Mouse (Mus musculus) c-Kit-positive CD71-negative TER-119-negative erythroid progenitor cells, embryonic 14.5 days (primary cell): ENCODE measurements around the gene Pwp2.

Experiments
- DNase-seq: peaks from one replicate; pipeline ENCODE4 v3.0.0-alpha.2; 2013; ENCODE audit warnings: low read depth

The Pwp2 gene

DNA sequence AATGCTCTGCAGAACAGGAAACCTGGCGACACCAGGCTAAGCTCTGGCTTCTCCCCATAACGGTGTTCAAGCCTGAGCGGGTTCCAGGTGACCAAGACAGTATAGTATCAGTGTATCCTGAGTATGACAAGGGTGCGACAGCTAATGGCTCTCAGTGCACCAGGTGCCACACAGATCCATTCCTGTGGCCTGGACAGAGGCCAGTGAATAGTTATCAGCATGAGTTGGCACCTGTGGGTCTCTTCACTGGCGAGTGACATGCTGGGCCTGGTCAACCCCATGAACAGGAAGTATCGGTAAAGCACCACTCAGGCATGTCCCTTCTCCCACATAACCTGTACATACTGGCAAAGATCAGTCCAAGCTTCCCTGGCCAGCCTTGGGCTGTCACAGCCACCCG, 13.9 kb downstream of the Pwp2 start:
- no peak for DNase-seq

DNA sequence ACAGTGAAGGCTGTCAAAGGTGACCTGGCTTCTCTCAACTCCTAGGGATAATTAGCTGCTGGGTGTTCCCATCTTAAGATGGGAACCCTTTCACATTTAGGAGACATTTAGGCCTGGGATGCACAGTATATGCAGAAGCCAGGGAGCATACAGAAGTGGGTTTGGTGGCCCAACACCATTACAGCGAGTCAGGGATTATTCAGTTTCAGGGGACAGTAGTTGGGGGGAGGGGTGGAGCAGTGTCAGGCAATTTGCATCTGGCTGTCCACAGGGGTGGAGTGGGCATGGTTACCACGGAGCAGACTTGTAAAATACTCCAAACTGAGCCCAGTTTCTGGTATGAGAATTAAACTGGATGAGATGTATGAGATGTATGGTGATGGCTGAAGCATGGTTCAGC, 14.5 kb downstream of the Pwp2 start:
- no peak for DNase-seq

DNA sequence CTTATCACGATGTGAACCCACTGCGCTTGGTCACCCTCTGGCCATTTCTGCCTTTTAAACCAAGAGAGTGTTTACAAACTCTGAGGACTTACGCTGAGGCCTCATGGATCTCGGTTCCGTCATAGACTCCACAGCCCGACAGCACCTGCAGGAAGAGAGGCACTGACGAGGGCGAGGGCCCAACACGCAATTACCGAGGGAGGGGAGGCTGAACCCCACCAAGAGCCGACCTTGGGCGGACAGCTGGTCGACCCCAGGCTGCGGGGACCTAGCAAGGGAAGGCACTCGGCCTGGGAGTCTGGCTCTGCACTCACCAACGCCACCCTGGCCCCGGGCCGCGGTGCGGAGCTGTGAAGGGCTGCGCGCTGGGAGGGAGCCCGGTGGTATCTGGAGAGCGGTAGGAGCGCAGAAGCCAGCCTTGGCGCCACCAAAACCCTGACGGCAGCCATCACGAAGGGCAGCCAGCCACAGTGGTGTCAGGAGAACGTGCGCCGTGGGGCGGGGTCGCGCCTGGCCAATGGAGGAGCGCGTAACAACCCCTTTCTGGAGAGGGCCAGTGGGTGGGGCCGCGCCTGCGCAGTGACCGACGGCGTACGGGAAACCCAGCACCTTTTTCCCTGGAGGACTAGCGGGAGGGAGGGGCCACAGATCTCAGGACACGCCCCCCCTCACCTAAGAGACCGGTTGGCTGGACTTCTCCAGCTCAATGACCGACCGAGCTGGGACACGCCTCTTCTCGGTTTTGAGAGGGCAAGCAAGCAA, 15.5 kb downstream of the Pwp2 start, which contains the start of gene D10Jhu81e:
Gene D10Jhu81e (minus strand): TSS at position 502 of the 762 bp plus-strand sequence.
- peak; percentile 96 for DNase-seq

DNA sequence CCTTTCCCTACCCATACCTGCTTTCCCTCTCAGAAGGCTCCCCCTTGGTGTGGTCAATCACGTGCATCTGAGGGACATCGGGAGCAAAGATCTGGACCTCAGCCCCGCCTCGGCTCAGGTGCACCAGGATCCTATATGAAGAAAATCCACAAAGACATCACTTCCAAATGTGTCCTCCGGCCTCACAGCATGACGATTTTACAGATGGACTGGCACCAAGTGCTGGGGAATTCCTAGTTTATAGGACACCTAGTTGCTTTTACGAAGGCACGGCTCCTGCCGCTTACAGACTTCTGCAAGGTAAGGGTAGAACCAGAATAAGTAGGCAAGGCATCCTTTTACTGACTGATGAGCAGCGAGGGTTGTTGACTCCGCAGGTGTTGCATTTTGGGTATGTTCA, 16.2 kb downstream of the Pwp2 start:
- no peak for DNase-seq

DNA sequence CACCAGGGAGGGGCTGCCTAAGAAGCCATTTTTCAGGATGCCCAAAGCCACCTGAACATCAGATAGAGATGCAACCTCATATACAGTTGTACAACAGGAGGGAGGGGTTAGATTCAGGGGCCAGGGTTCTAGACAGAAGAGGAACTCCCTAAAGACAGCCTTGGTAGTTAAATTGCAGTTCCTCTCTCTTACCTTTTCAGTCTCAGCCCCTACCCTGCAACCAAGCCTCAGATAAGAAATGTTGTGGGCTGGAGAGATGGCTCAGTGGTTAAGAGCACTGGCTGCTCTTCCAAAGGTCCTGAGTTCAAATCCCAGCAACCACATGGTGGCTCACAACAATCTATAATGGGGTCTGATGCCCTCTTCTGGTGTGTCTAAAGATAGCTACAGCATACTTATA, 17.2 kb downstream of the Pwp2 start:
- DNase-seq: no peak

DNA sequence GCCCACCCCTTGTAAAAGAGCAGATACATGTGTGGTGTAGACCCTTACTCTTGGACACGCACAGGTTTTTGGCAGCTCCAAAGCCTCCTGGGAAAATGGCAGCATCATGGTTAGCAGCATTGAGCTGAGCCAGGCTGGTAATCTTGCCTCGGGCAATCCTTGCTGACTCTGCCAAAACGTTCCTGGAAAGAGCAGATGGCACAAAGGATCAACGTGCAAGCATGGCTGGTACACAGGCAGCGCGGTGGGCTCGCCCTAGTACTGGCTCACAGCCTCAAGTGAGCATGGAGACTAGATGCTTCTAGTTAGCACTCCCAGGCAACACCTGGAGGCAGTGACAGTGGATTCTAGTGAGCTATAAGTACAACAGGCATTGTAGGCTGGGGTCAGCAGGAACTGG, 17.6 kb downstream of the Pwp2 start:
- no peak for DNase-seq

DNA sequence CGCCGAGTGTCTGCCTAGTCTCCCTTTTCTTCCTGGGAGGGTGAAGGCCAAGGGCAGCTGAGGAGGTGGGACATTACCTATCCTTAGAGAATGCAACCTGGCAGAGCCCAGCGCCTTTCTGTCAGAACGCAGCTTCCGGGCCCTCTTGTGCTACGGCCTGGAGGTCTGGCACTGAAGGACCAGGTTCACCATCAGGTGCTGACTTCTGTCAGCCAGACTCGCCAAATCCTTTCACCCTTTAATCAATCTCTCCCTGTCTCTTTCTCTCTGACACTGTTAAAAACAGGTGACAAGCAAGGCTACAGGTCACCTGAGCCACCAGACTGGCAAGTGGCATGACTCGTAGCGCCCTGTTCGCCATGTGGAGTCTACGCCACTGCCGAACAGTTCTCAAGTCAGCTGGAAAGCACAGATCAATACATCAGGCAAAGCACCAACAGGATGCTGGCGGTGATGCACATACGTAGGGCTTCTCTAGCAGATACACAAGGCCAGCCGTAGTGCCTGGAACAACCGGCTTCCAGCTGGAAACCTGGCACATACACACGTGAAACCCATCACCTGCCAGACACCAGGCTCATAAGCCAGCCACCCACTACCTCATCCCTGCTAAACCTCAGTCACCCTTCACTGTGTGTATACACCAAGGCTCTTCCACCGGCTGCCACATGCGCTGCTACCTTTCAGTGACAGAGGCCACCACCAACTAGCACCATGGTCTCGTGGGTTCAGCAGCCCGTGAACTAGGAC, 19.5 kb downstream of the Pwp2 start:
- DNase-seq: no peak

DNA sequence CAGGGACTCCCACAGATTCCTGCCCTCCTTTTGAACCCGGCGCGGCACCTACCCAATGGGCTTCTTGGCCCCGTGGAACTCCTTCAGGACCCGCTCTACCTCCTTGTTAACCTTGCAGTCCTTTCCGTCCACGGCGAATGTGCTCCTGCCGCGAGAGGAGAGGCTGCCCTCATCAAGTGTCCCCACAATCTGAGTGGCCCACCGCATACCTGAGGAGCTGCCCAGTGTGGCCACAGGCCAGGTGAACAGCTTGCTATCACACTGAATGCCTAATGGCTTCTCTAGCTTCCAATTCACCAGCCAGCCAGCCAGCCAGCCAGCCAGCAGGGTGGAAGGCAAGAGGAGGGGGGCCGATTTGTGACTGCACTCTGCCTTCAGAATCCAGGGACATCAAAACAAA, 20.2 kb downstream of the Pwp2 start:
- no peak for DNase-seq

DNA sequence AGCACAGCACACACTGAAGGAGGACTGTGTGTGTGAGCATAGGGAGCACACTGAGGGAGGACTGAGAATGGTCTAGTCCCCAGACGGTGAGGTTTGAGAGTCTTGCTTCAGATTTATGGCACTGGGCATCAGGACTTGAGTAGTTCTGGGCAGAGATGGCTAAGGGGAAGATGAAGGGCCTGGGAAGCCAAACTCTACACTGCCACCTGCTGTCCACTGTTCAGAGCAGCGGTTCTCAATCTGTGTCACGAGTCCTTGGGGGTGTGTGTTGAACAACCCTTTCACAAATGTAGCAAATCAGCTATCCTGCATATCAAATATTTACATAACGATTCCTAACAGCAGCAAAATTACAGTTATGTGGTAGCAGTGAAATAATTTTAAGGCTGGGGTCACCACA, 21.0 kb downstream of the Pwp2 start:
- DNase-seq: peak; percentile 63

DNA sequence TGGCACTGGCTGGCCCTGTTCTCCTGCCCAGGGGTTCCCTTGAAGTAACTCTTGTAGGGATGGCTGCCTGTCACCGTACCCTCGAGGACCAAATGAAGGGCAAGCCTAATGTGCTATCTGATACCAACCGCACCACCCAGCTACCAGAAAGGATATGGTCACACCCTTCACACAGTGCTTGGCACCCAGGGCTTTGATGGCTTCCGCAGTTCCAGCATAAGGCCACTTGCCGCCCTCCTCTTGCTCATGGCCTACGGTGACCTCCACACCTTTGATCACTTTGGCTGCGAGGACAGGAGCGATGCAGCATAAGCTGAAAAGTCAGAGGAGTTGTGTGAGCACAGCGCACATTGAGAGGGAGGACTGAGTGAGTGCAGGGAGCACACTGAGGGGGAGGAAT, 21.7 kb downstream of the Pwp2 start:
- DNase-seq: no peak

DNA sequence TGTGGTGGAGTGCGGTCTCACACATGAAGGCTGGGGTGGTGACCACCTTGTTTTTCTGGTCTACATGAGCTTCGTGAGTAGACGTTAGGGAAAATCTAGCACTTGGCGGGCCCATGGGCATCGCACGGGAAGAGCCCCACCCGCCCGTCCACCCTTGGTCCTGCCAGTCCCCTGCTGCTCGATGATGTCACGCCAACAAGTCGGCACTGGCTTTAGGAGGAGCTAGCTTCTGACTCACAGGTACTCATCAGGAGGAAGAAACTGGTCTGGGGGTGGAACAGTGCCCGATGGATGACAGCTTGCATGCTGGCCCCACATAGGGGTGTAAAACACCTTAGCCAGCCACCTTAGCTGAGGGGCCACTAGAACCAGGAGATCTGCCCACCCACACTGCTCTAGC, 22.3 kb downstream of the Pwp2 start:
- no peak for DNase-seq

DNA sequence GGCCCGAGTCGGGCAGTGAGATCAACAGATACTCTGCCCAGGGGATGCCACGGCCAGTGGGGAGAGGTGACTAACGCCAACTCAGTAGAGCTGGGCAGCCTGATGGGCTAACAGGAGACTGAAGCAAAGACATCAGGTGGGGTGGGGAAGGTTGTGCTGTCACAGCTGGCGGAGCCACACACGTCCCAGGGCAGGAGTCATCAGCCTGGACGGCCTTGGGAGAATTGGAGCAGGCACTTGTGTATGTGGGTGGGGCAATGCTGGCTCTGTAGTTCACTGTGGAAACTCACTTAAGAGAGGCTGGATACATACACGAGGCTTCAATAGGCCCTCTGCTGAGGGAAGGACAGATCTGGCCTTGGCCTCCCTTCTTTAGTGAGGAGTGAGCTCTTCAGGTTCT, 23.9 kb downstream of the Pwp2 start:
- DNase-seq: no peak

DNA sequence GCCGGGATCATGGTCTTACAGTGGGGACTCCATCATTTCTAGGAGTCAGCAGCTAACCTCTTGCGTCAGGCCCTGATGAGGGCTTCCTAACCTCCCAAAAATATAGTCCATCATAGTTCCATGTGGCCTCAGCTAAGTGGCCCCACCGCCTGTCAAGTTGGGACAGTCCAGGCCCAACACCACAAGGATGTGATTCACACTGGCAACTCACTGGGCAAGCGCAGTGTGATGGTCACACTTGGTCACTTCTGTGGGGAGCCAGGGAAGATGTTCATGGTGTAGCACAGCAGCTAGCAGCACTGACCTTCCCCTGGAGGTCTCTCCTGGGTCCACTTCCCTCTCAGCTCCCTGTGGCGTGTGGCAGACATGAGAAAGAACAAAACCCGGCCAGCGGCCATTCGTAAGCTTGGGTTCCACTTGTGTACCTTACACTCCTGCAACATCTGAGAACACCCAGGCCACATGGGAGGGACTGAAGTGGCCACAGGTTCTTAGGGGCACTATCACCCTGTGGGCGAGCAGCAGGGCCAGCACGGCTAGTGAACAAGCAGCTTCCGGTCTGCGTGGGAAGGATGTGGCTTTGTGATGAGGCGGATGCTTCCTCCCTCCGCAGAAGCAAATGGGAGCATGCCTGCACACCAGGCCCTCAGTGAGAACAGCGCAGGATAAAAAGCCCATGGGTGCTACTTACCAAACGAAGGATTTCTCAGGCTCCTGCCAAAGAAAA, 24.4 kb downstream of the Pwp2 start:
- no peak for DNase-seq

DNA sequence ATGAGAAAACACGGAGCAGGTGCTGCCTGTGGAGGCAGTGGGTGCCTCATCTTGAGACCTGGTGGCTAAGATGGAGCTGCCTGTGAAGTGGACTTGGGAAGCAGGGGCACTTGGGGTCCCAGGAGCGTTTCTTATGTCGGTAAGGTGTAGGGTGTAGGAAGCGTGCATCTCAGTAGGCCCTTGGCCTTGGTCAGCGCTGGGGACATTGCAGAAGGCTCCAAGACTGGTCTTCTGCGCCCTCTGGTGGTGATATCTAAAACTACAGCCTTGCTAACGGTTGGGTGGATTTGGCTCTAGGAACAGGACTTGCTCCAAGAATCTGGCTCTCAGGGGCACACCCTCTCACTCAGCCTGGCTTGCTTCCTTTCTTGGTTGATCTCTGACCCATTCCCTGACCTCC, 25.0 kb downstream of the Pwp2 start:
- peak; percentile 64 for DNase-seq

DNA sequence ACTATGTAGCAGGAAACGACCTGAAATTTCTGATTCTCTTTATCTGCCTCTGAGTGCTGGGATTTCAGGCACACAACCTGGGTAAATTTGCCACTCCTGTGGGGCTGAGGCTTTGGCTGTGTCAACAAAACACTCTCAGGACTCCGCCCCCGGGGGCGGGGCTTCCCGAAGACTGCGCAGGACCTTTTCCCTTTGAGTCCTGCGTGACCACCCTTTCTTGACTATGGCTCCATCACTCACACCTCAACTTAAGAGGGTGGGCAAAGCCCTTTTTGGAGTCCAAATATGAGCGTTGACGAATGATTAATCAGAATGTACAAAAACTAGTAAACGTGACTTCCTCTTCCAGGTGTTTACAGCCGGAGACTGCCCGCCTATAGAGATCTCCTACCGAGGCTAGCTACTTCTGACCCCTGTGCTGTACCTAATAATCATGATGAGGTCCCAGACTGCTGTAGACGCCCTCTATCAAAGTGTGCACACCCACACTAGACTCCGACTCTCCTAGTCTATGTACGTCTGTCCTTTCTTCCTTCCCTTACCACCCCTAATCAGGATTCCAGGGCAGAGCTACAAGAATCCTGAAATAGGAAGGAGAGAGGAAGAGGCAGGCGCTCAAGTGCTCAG, 25.6 kb downstream of the Pwp2 start:
- no peak for DNase-seq

DNA sequence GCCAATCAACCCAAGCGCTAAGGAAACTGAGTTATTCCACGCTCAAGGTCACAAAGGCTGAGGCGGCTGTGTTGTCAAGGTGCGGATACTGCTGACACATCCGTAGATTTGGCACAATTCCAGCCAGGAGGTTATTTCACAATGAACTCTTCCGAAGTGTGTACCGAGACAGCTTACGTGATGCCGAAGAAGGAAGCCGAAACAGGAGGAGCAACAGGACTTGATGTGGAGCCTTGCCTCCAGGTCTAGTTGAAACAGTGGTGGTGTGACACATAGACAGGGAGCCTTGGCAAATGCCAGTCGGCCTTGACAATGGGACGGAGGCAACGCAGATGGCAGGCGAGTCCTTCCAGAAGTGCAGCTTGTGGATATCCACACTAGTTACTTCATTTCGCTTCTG, 26.9 kb downstream of the Pwp2 start:
- no peak for DNase-seq

DNA sequence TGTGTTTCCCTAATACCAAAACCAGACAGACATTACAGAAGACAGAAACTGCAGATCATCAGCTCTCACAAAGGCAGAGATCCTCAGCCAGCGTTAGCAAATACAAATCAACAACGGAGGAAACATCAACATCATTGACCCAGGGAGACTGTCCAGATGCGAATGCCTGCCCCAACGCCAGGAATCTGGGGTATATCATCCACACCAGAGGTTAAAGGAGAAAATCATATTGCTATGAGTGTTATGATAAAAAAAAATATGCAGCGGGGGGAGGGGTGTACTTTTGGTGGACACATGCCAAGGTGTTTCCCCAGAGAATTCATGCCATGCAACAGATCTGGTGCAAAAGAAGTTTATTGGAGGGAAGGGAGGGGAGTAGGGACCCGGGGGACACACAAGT, 28.0 kb downstream of the Pwp2 start:
- no peak for DNase-seq

DNA sequence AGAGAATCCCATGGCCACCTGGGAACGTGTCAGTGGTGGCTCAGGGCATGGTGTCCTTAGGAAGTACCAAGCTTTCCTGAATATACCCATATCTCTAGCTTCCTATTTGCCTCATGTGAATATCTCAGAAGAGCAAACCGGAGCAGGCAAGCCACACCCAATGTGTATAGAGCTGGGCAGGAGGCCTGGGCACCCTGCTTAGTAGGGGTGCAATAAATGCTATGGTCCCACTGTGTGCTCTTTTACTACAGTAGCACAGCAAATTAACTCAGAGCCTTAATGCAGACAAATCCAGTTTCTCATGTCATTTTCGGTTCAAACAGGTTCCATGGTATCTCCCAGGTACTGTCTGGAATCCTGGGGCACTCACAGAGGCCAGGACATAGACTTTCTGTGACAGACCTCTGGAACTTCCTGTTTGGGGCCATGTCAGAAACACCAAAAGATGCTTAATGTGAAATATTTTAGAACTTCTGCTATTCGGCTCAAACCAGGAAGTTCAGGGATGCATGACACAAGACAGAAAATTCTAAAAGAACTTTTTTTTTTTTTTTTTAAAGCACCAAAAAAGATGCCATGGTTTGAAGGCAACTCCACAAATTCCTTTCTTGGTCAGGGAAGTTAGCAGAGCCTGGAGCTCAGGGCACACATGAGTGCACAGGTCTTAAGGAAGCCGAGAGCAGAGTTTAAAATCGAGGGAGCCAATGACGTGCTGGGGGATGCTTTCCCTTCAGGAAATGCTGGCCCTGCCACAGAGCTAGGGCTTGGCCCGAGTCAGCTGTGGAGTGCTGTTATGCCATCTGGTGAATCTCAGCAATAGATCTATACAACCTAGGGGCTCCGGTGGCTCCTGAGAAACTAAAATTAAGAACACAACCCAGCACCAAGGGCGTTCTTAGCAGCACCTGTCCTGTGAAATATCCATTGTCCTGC, 35.8 kb downstream of the Pwp2 start:
- no peak for DNase-seq

DNA sequence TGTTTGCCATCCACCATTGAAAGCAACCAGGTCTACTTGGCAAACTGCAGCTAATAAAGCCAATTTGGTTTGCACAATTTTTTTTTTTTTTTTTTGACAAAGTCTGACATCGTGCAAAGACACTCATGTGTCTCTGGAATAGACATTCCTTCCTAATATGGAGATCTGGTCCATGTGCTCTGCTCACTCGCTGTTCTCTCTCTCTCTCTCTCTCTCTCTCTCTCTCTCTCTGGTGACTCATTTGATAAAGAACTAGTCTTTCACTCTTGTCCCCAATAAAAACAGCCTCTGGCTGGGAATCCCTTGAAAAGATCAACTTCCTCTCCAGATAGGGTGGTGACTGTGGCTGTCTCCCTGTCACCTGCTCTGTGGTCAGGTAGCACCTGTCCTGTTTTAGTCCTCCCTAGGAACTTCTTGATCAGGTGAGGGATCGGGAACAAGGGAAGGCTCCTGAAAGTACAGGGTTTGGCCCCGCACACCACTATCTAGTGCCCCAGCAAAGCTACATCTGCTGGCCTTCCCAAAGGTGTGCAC, 37.0 kb downstream of the Pwp2 start:
- no peak for DNase-seq

DNA sequence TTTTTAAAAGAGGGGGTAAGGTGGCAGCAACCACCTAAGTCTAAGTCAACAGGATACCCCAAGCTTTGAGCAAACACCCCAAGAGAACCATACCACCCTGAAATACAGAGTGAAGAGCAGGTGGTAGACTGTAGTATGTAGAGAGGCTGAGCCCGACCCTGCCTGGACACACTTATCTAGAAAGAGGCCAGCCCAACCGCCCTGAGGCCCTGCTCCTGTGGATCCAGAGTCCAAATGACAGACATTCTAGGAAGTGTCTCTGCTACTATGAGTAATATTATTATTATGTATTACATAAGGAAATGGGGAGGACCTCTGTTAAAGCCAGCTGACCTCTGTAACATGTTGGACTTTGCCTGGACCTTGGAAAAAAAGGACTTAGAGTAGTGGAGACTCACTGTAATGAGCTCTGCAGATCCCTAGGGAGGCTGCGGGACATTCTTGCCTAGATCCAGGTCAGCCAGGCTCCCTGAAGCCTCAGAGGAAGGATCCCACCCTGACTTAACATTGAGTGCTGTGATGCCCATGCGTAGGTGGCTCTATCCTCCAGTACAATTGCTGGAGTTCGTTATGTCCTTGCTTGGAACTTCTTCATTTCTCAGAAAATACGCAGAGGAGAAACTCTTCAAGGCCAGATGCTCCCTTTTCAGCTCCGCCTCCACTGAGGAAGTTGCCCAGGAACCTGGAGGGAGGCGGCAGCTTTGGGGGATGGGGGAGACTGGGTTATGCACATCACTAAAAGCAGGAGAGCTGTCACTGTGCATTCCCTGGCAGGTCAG, 41.0 kb downstream of the Pwp2 start:
- DNase-seq: no peak
